Mouse (Mus musculus): Measurements from ENCODE around the gene Tbc1d8b.
"Not testable (repeated sequence)": the region's sequence is repeated elsewhere in the genome, so short reads cannot be mapped to it uniquely, and the experiment has no call there.

The Tbc1d8b gene

GRCm38 (mm10) chrX:139684775-139685695 lies at the start of gene Tbc1d8b:
Gene Tbc1d8b (plus strand): TSS chrX:139684996.
- in situ Hi-C loops (cut with MboI, MseI): no loop called here

DNA sequence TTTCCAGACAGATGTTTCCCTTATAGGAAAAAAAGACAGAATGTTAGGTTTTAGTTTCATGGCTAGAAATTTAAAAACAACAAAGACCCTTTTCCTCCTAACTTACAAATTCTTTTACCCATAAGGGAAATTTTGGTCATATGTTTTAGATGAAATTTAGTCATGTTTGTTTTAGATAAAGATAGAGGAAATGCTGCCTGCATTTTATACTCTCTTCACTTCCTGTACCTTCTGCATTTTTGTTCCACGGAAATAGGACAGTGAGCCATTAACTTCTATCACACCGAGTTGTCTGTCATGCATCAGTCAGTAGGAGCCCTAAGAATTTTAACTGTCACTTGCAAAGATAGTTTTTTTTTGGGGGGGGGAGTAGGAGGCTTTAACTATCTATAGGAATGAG lies 45.1 kb upstream of the Tbc1d8b start:
- in situ Hi-C loops (cut with MboI, MseI): no loop called here

DNA sequence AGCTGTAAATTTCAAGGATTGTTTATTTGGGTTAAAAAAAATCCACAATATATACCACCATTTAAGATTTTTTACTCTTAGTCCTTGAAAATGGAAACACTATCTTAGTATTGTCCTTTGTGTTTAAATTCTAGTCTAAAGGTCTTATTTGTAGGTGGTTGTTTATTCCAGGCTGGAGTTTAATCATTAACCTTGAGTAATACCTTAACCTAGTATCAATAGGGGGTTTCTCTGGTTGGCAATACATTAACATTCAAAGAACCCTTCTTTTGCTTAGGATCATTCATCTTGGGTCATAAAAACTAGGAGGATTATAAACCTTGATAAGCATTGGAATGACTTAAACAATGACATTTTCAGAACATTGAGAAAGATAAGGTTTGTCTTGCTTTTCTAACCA lies 44.4 kb upstream of the Tbc1d8b start:
- in situ Hi-C loops (cut with MboI, MseI): no loop called here

DNA sequence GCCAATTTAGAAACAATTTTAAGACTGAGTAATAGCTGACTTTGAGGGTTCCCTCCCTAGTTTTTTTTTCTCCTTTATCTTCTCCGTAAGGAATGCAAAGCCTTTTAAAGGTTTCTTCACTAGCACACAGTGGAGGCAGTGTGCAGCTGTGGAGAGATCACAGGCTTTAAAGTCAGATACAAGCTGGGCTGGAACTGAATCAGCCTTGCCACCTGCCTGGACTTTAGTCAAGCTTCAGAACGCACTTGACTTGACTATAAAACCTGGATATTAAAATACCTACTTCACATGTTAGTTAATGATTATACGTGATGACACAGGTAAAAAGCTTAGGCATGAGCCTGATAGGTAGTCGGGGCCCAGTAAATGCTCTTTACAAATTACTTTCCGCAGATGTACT lies 32.6 kb upstream of the Tbc1d8b start:
- in situ Hi-C loops (cut with MboI, MseI): loop anchor here in 1 of 2 experiments (5.0 kb wide), 1 partner anchor 290 kb away; no protein-coding TSS in a partner anchor

DNA sequence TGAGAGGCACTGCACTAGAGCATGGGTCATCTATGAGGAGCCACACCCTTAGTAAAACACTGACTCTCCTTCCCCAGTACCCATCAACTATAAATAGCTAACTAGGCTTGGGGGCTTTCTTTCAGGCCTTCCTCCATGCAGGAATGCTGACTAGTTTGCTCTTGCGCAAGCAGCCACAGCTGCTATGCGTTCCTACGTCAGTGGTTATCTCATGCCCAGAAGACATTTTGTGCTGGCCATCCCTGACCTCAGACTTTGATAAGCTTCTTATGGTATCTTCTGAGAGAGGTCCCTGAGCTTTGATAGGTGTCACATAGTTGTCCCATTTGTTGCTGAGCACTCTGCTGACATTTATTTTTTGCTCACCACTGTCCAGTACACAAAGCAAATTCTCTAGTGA lies 31.5 kb upstream of the Tbc1d8b start:
- in situ Hi-C loops (cut with MboI, MseI): loop anchor here in 1 of 2 experiments (5.0 kb wide), 1 partner anchor 289 kb away; no protein-coding TSS in a partner anchor

GRCm38 (mm10) chrX:139654350-139655063 lies 30.3 kb upstream of the Tbc1d8b start:
- in situ Hi-C loops (cut with MboI, MseI): loop anchor here in 1 of 2 experiments (5.0 kb wide), 2 partner anchors 222 to 288 kb away; no protein-coding TSS in a partner anchor

DNA sequence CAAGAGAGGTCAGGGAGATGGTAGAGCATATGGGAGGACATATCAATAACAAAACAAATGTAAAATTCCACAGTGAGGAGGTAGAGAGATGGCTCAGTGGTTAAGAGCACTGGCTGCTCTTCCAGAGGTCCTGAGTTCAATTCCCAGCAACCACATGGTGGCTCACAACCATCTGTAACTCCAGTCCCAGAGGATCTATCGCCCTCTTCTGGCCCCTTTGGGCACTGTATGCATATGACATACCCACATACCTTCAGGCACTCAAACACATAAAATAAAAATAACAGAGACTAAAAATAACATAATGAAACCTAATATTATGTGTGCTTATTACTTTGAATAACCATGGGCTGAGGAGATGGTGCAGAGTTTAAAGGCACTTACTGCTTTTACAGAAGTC lies 22.7 kb upstream of the Tbc1d8b start:
- in situ Hi-C loops (cut with MboI, MseI): no loop called here

DNA sequence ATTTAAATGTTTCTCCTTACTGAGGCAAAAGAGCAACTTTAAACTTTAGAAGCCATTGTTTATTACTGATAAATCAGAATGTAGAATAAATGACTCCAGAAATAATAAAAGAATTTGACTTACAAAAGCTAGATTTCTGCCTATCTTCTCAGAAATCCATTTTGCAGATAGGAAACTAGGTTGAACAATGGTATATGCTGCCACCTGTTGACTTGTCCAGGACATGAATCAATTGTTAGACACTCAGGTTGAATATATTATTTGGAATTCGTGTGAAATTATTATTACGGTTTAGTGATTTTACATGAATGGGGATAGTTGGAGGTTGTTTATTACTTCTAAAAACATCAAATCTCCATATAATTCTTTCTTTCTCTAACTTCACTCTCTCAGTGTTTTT lies 19.0 kb upstream of the Tbc1d8b start:
- in situ Hi-C loops (cut with MboI, MseI): no loop called here

- in situ Hi-C loops (cut with MboI, MseI): no loop called here
Observed at GRCm38 (mm10) chrX:139684410-139684774, 404 bp upstream of the Tbc1d8b start.

DNA sequence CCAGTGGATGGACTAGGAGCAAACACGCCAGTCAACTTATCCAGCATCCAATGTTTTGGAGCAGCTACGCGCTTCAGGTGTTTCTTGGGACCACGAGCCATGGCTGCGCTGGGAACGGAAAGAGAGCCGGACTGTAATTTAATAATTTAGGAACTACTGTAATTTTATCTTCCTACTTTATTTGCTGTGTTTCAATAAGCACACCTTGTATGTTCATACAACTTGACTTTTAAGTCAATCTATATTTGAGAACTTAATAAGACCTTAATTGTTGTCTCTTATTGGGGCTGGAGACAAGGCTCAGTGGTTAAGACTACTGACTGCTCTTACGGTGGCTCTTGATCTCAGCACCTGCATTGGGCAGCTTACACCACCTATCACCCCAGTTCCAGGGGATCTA lies 29.6 kb downstream of the Tbc1d8b start, which contains the start of gene Gm15013:
Gene Gm15013 (minus strand): TSS at position 101 of the 400 bp plus-strand sequence.
- in situ Hi-C loops (cut with MboI, MseI): no loop called here

DNA sequence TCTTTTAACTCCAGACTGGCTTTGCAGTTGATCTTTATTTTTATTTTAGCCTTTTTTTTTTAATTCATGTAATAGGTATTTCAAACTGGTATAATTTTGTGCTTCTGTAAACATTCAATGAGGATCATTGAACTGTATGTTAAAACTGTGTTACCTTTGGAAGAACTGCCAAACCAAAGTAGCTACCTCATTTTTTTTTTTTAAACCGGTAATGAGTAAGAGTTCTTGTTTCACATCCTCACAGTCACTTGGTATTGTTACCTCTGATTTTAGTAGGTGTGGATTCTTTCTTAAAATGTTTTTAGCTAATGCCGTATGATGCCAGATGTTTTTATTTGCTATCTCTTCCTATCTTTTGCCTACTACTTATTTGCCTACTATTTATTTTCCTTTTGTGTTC lies 37.6 kb downstream of the Tbc1d8b start:
- in situ Hi-C loops (cut with MboI, MseI): no loop called here

DNA sequence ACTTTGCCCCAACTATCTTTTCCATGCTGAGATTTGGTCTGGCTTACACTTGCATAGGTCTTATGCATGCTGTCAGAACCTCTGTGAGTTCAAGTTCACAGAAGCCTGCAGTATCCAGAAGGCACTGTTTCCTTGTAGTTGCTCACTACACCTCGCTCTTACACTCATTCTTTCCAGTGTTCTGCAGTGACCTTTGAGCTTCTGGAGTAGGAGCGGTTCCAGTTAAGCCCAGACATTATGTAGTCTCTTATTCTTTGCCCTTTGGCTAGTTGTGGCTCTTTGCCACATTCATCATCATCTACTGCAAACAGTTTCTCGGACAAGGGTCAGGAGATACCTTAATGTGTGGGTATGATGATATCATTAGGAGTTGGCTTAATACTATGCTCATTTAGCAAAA lies 45.7 kb downstream of the Tbc1d8b start:
- in situ Hi-C loops (cut with MboI, MseI): no loop called here

- in situ Hi-C loops (cut with MboI, MseI): no loop called here
Observed at GRCm38 (mm10) chrX:139737066-139737465, 52.3 kb downstream of the Tbc1d8b start.

DNA sequence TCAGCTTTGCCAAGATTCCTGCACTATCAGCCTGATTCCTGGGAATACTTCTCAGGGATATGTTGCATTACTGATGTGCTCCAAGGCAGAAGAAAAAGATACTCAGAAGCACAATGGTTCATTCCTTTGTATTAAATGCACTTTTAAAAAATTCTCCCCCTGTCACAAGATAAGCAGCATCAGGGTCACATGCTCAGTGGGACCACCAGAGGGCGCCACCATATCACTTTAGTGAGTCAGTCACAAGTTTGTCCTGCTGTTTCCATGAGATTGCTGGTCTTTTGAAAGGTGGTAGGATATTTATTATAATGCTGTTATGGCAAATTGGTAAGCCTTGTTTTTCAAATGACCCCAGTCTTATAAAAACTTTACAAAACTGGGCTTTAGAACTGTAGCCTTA lies 67.1 kb downstream of the Tbc1d8b start:
- in situ Hi-C loops (cut with MboI, MseI): no loop called here

GRCm38 (mm10) chrX:139758634-139759033 lies 73.8 kb downstream of the Tbc1d8b start:
- in situ Hi-C loops (cut with MboI, MseI): not testable (repeated sequence)

DNA sequence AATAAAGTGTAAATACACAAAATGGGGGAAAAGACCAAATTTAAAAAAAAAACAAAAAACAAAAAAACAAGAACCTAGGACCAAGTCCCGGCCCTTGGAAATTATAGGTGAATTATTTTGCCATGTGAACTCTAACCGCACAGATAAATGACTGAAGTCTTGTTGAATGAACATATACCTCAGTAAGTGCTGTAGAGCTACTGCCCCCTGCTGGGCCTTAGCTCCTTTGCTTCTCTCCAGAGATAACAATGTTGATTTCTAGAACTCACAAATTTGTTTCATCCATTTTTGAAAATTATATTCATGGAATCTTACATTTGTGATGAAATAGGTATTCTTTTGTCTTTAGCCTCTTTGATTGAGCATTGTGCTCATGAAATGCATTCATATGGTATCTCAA lies 77.8 kb downstream of the Tbc1d8b start:
- in situ Hi-C loops (cut with MboI, MseI): loop anchor here in 1 of 2 experiments (10.0 kb wide), 1 partner anchor 348 kb away; no protein-coding TSS in a partner anchor

DNA sequence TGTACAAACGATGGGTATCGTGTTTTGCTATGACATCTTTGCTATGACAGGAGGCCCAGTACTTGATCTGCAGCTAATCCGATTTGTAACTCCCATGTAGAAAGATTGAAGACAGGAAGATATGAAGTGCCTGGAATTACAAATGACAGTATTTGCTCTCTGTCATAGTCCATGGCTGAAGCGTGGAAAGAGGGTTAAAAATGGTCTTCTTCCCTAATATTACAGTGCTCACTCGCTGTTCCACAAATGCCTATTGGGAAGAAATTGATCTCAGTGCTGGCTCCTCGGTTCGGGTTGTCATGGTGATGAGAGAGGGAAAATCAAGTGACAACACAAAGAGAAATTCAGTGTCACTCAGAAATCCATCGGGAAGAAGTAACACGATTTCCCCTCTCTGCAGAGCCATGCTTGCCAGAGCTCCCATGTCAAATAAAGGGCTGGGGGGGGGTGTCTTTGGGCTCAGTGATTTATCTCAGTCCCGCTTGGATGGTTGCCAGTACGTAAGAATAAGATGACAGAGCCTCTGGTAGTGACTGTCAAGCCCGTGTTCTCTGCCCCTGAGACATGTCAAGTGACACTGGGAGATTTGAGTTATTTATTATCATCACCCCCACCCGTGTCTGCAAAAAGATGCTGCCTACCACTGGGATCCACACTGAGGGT lies 85.3 kb downstream of the Tbc1d8b start:
- in situ Hi-C loops (cut with MboI, MseI): loop anchor here in 1 of 2 experiments (10.0 kb wide), 1 partner anchor 355 kb away; no protein-coding TSS in a partner anchor

GRCm38 (mm10) chrX:139774309-139775083 lies 89.7 kb downstream of the Tbc1d8b start:
- in situ Hi-C loops (cut with MboI, MseI): loop anchor here (5.0 kb wide), 2 partner anchors 48 to 63 kb away; no protein-coding TSS in a partner anchor

GRCm38 (mm10) chrX:139775084-139775612 lies 90.4 kb downstream of the Tbc1d8b start:
- in situ Hi-C loops (cut with MboI, MseI): loop anchor here (5.0 kb wide), 2 partner anchors 47 to 62 kb away; no protein-coding TSS in a partner anchor

- in situ Hi-C loops (cut with MboI, MseI): loop anchor here (5.0 kb wide), 2 partner anchors 45 to 60 kb away; no protein-coding TSS in a partner anchor
Observed at GRCm38 (mm10) chrX:139777357-139777756, 92.6 kb downstream of the Tbc1d8b start.

All from T-helper 17 cell (primary cell).